Mouse (Mus musculus): Measurements from ENCODE around the gene Cela3b. TPM values are rescaled to one million over a fixed set of nuclear protein-coding genes. Genes with fewer than 3 reads are reported as not detected.

The Cela3b gene
- polyA plus RNA-seq, 1 experiment from 2014 or later: 237 TPM

- 78% methylated on average over 8 of the region's 8 CpGs for WGBS
- H3K4me1 ChIP-seq (ENCODE audit: control insufficient read depth, insufficient read depth, low read length): peaks cover 8% of the 10 kb centered on the region; the same call in 1 of the 2 replicates
- H3K9me3 ChIP-seq (ENCODE audit: control insufficient read depth, low read length): no peaks in the 10 kb centered on the region
- H3K4me2 ChIP-seq (ENCODE audit: low read depth, low read length): no peak within 1 kb of the TSS
- H3K9ac ChIP-seq (ENCODE audit: low read depth, low read length): no peak within 1 kb of the TSS
- H3K27ac ChIP-seq (ENCODE audit: low read length): no peak within 1 kb of the TSS
- H3K36me3 ChIP-seq (ENCODE audit: control insufficient read depth, insufficient read depth, low read length): no peaks in the 10 kb centered on the region
- ATAC-seq: no peak
- no peaks in the 10 kb centered on the region for H3K27me3 ChIP-seq (replicated peaks; ENCODE audit: control insufficient read depth, insufficient read depth, low read length)
- no peak within 1 kb of the TSS for H3K4me3 ChIP-seq (ENCODE audit: low read length)
Measured at GRCm38 (mm10) chr4:137453234-137453767, 23.0 kb upstream of the Cela3b start, which contains the start of gene 1700013G24Rik. Gene 1700013G24Rik, plus strand, starts transcription at chr4:137453284.

GRCm38 (mm10) chr4:137452190-137452589, 21.9 kb upstream of the Cela3b start:
- Histone ChIP-seq H3K9me3 (ENCODE audit: control insufficient read depth, low read length) (no peaks in the 10 kb centered on the region), H3K4me1 (ENCODE audit: control insufficient read depth, insufficient read depth, low read length) (peaks cover 8% of the 10 kb centered on the region), H3K4me3 (ENCODE audit: low read length) (no peak overlapping the region), H3K4me2 (ENCODE audit: low read depth, low read length) (no peak overlapping the region), H3K36me3 (ENCODE audit: control insufficient read depth, insufficient read depth, low read length) (no peaks in the 10 kb centered on the region), H3K9ac (ENCODE audit: low read depth, low read length) (no peak overlapping the region), H3K27me3 (replicated peaks; ENCODE audit: control insufficient read depth, insufficient read depth, low read length) (no peaks in the 10 kb centered on the region), H3K27ac (ENCODE audit: low read length) (no peak overlapping the region)
- ATAC-seq: no peak
- WGBS: 96% methylated on average over 6 of the region's 6 CpGs

GRCm38 (mm10) chr4:137449715-137450114, 19.4 kb upstream of the Cela3b start:
- H3K27me3 ChIP-seq (replicated peaks; ENCODE audit: control insufficient read depth, insufficient read depth, low read length): no peaks in the 10 kb centered on the region
- no peaks in the 10 kb centered on the region for H3K36me3 ChIP-seq (ENCODE audit: control insufficient read depth, insufficient read depth, low read length)
- no peak overlapping the region for H3K4me2 ChIP-seq (ENCODE audit: low read depth, low read length)
- H3K27ac ChIP-seq (ENCODE audit: low read length): no peak overlapping the region
- peaks cover 8% of the 10 kb centered on the region for H3K4me1 ChIP-seq (ENCODE audit: control insufficient read depth, insufficient read depth, low read length)
- H3K9ac ChIP-seq (ENCODE audit: low read depth, low read length): no peak overlapping the region
- no peak for ATAC-seq
- no peak overlapping the region for H3K4me3 ChIP-seq (ENCODE audit: low read length)
- WGBS: 81% methylated on average over 10 of the region's 10 CpGs
- no peaks in the 10 kb centered on the region for H3K9me3 ChIP-seq (ENCODE audit: control insufficient read depth, low read length)

GRCm38 (mm10) chr4:137449132-137449531, 18.8 kb upstream of the Cela3b start:
- ATAC-seq: peak; percentile 27; the same call in 1 of the 2 replicates
- Histone ChIP-seq H3K4me1 (ENCODE audit: control insufficient read depth, insufficient read depth, low read length) (peaks cover 8% of the 10 kb centered on the region), H3K4me3 (ENCODE audit: low read length) (no peak overlapping the region), H3K27ac (ENCODE audit: low read length) (no peak overlapping the region; the same call in 1 of the 2 replicates), H3K27me3 (replicated peaks; ENCODE audit: control insufficient read depth, insufficient read depth, low read length) (no peaks in the 10 kb centered on the region), H3K4me2 (ENCODE audit: low read depth, low read length) (no peak overlapping the region), H3K9ac (ENCODE audit: low read depth, low read length) (no peak overlapping the region), H3K36me3 (ENCODE audit: control insufficient read depth, insufficient read depth, low read length) (no peaks in the 10 kb centered on the region), H3K9me3 (ENCODE audit: control insufficient read depth, low read length) (no peaks in the 10 kb centered on the region)
- WGBS: 60% methylated on average over 2 of the region's 2 CpGs

- H3K4me1 ChIP-seq (ENCODE audit: control insufficient read depth, insufficient read depth, low read length): peaks cover 10% of the 10 kb centered on the region
- no peak overlapping the region for H3K4me3 ChIP-seq (ENCODE audit: low read length)
- no peaks in the 10 kb centered on the region for H3K27me3 ChIP-seq (replicated peaks; ENCODE audit: control insufficient read depth, insufficient read depth, low read length)
- peak overlapping the region; percentile 33; the same call in 1 of the 2 replicates for H3K27ac ChIP-seq (ENCODE audit: low read length)
- no peaks in the 10 kb centered on the region for H3K36me3 ChIP-seq (ENCODE audit: control insufficient read depth, insufficient read depth, low read length)
- H3K4me2 ChIP-seq (ENCODE audit: low read depth, low read length): no peak overlapping the region
- 32% methylated on average over 2 of the region's 2 CpGs for WGBS
- no peaks in the 10 kb centered on the region for H3K9me3 ChIP-seq (ENCODE audit: control insufficient read depth, low read length)
- H3K9ac ChIP-seq (ENCODE audit: low read depth, low read length): no peak overlapping the region
- ATAC-seq: peak; percentile 25; the same call in 1 of the 2 replicates
Measured at GRCm38 (mm10) chr4:137448641-137449040, 18.3 kb upstream of the Cela3b start.

GRCm38 (mm10) chr4:137448197-137448596, 17.9 kb upstream of the Cela3b start:
- H3K4me3 ChIP-seq (ENCODE audit: low read length): no peak overlapping the region
- WGBS: 36% methylated on average over 6 of the region's 6 CpGs
- no peaks in the 10 kb centered on the region for H3K9me3 ChIP-seq (ENCODE audit: control insufficient read depth, low read length)
- no peak overlapping the region for H3K4me2 ChIP-seq (ENCODE audit: low read depth, low read length)
- ATAC-seq: peak; percentile 45; the same call in 1 of the 2 replicates
- no peaks in the 10 kb centered on the region for H3K36me3 ChIP-seq (ENCODE audit: control insufficient read depth, insufficient read depth, low read length)
- peak overlapping the region; percentile 41 for H3K27ac ChIP-seq (ENCODE audit: low read length)
- no peak overlapping the region for H3K9ac ChIP-seq (ENCODE audit: low read depth, low read length)
- peaks cover 10% of the 10 kb centered on the region for H3K4me1 ChIP-seq (ENCODE audit: control insufficient read depth, insufficient read depth, low read length)
- no peaks in the 10 kb centered on the region for H3K27me3 ChIP-seq (replicated peaks; ENCODE audit: control insufficient read depth, insufficient read depth, low read length)

- no peak for ATAC-seq
- Histone ChIP-seq H3K4me3 (ENCODE audit: low read length) (no peak overlapping the region), H3K9me3 (ENCODE audit: control insufficient read depth, low read length) (no peaks in the 10 kb centered on the region), H3K4me1 (ENCODE audit: control insufficient read depth, insufficient read depth, low read length) (peaks cover 10% of the 10 kb centered on the region), H3K9ac (ENCODE audit: low read depth, low read length) (no peak overlapping the region), H3K27me3 (replicated peaks; ENCODE audit: control insufficient read depth, insufficient read depth, low read length) (no peaks in the 10 kb centered on the region), H3K4me2 (ENCODE audit: low read depth, low read length) (no peak overlapping the region), H3K27ac (ENCODE audit: low read length) (peak overlapping the region; percentile 41), H3K36me3 (ENCODE audit: control insufficient read depth, insufficient read depth, low read length) (no peaks in the 10 kb centered on the region)
- WGBS: 61% methylated on average over 7 of the region's 7 CpGs
Measured at GRCm38 (mm10) chr4:137447363-137448196, 17.2 kb upstream of the Cela3b start.

- WGBS: 93% methylated on average over 4 of the region's 4 CpGs
- Histone ChIP-seq H3K4me3 (ENCODE audit: low read length) (no peak overlapping the region), H3K9ac (ENCODE audit: low read depth, low read length) (no peak overlapping the region), H3K27ac (ENCODE audit: low read length) (no peak overlapping the region), H3K36me3 (ENCODE audit: control insufficient read depth, insufficient read depth, low read length) (no peaks in the 10 kb centered on the region), H3K4me1 (ENCODE audit: control insufficient read depth, insufficient read depth, low read length) (peaks cover 10% of the 10 kb centered on the region), H3K4me2 (ENCODE audit: low read depth, low read length) (no peak overlapping the region), H3K27me3 (replicated peaks; ENCODE audit: control insufficient read depth, insufficient read depth, low read length) (no peaks in the 10 kb centered on the region), H3K9me3 (ENCODE audit: control insufficient read depth, low read length) (no peaks in the 10 kb centered on the region)
- ATAC-seq: no peak
Measured at GRCm38 (mm10) chr4:137445881-137446280, 15.5 kb upstream of the Cela3b start.

- no peak for ATAC-seq
- H3K9ac ChIP-seq (ENCODE audit: low read depth, low read length): no peak overlapping the region
- H3K9me3 ChIP-seq (ENCODE audit: control insufficient read depth, low read length): no peaks in the 10 kb centered on the region
- H3K4me1 ChIP-seq (ENCODE audit: control insufficient read depth, insufficient read depth, low read length): peaks cover 4% of the 10 kb centered on the region
- WGBS: 13% methylated on average over 5 of the region's 5 CpGs
- no peak overlapping the region for H3K27ac ChIP-seq (ENCODE audit: low read length)
- 0 out of 2 replicates have a peak overlapping the region, but pooled peaks have one; percentile 25 for H3K4me2 ChIP-seq (ENCODE audit: low read depth, low read length)
- H3K36me3 ChIP-seq (ENCODE audit: control insufficient read depth, insufficient read depth, low read length): no peaks in the 10 kb centered on the region
- H3K4me3 ChIP-seq (ENCODE audit: low read length): no peak overlapping the region
- no peaks in the 10 kb centered on the region for H3K27me3 ChIP-seq (replicated peaks; ENCODE audit: control insufficient read depth, insufficient read depth, low read length)
Measured at GRCm38 (mm10) chr4:137443625-137444024, 13.3 kb upstream of the Cela3b start.

All from intestine, embryonic 16.5 days (tissue).